Mouse (Mus musculus): ENCODE data around the gene Ppp2r5b. TPM values are rescaled to one million over a fixed set of nuclear protein-coding genes. Genes with fewer than 3 reads are reported as not detected.
A peak's percentile ranks its signal among the peaks of the same experiment; 100 is the strongest.

Gene Ppp2r5b
- 34.5 and 40.1 TPM in 2 replicates for polyA plus RNA-seq (2016; fragmentation: Nextera tagmentation; extraction: Ambion mirVana)

DNA sequence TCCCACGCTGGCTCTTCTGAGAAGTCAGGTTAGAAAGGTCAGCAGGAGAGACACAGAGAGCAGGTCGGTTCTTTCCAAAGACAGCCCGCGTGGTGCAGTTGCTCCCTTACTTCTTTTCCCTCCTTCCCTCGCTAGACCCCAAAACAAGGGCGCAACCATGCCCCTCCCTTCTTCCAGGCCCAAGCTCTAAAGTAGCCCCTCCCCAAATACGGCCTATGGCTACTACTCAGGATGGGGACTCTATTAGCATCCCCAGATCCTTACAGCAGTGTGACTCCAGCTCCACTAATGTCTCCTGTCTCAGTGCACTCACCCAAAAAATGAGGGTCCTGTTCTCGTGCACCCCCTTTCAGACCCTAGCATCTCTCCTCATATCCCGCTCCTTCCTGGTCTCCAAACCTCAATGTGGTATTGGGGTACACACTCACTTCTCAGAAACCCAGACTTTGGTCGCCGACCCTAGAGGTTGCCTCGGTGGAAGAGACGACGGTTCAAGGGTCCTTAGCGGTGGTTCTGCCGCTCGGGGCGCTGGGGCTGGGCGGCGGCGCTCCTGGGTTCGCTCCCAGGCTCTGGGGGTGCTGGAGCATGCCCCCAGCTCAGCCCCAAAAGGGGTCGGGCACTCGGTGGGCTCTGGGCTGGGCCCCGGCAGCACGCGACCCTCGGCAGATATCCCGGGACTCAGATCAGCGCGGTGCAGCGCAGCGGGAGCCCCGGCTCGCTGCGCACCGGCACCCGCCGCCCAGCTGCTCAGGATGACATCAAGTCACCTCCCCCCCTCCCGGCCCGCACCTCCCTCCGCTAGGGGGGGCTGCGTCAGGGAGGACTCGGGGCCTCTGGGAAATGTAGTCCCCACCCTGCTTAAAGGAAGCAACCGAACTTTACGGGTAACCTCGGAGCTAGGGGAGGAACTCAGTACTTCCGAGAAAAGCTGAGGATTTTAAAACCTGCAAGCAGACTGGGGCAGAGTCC lies at the start of gene Ppp2r5b:
Ppp2r5b (minus strand) TSS at position 789 of the 969 bp plus-strand sequence.
- peak within 1 kb of the TSS; percentile 79 for H3K9ac ChIP-seq
- peaks cover 25% of the 10 kb centered on the region for H3K36me3 ChIP-seq
- H3K9me3 ChIP-seq = no peaks in the 10 kb centered on the region

GRCm38 (mm10) chr19:6285226-6285625 lies 49.6 kb upstream of the Ppp2r5b start:
- Histone ChIP-seq H3K4me2 (replicated peaks) (no peak overlapping the region), H3K27ac (no peak overlapping the region), H3K27me3 (no peaks in the 10 kb centered on the region), H3K9ac (no peak overlapping the region), H3K9me3 (no peaks in the 10 kb centered on the region), H3K36me3 (peaks cover 78% of the 10 kb centered on the region), H3K4me3 (no peak overlapping the region), H3K4me1 (peaks cover 9% of the 10 kb centered on the region; the same call in 1 of the 2 replicates)
- no peak for ATAC-seq (ENCODE audit: insufficient number of reproducible peaks, insufficient read depth, low FRiP score, low TSS enrichment)
- 68% methylated on average over 8 of the region's 8 CpGs for WGBS

More for the DNA sequence above, at the start of gene Ppp2r5b:
- H3K4me3 ChIP-seq = peak within 1 kb of the TSS; percentile 72
- ATAC-seq (ENCODE audit: insufficient number of reproducible peaks, insufficient read depth, low FRiP score, low TSS enrichment) = peak; percentile 90
- H3K4me2 ChIP-seq (replicated peaks) = peak within 1 kb of the TSS; percentile 65
- WGBS = 2% methylated on average over 46 of the region's 48 CpGs
- no peaks in the 10 kb centered on the region for H3K27me3 ChIP-seq
- peaks cover 19% of the 10 kb centered on the region for H3K4me1 ChIP-seq
- H3K27ac ChIP-seq = peak within 1 kb of the TSS; percentile 92

- no peak overlapping the region for H3K4me3 ChIP-seq
- WGBS = 90% methylated on average over 12 of the region's 12 CpGs
Observed at GRCm38 (mm10) chr19:6284502-6284901, 48.8 kb upstream of the Ppp2r5b start.

DNA sequence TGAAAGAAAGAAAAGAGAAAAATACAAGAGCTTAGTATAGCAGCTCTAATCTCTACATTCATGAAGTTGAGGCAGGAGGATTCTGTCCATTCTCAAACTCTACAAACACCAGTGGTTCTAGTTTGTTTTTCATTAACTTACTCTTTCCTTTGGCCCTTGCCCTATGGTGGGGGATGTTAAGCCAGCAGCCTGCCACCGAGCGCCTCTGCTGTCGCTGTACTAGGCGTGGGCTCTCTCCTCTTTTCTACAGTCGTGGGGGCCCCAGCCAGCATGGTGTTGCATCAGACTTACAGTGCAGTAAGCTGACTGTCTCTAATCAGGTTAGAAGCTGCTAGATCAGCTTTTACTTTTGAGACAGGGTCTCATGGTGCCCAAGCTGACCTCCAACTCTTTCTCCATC lies 47.3 kb upstream of the Ppp2r5b start:
- 88% methylated on average over 5 of the region's 5 CpGs for WGBS

More at GRCm38 (mm10) chr19:6284502-6284901, 48.8 kb upstream of the Ppp2r5b start:
- H3K4me1 ChIP-seq = peaks cover 13% of the 10 kb centered on the region
- peaks cover 73% of the 10 kb centered on the region for H3K36me3 ChIP-seq
- no peak overlapping the region for H3K27ac ChIP-seq
- ATAC-seq (ENCODE audit: insufficient number of reproducible peaks, insufficient read depth, low FRiP score, low TSS enrichment) = no peak
- no peaks in the 10 kb centered on the region for H3K9me3 ChIP-seq
- H3K9ac ChIP-seq = no peak overlapping the region
- H3K27me3 ChIP-seq = no peaks in the 10 kb centered on the region
- H3K4me2 ChIP-seq (replicated peaks) = no peak overlapping the region

DNA sequence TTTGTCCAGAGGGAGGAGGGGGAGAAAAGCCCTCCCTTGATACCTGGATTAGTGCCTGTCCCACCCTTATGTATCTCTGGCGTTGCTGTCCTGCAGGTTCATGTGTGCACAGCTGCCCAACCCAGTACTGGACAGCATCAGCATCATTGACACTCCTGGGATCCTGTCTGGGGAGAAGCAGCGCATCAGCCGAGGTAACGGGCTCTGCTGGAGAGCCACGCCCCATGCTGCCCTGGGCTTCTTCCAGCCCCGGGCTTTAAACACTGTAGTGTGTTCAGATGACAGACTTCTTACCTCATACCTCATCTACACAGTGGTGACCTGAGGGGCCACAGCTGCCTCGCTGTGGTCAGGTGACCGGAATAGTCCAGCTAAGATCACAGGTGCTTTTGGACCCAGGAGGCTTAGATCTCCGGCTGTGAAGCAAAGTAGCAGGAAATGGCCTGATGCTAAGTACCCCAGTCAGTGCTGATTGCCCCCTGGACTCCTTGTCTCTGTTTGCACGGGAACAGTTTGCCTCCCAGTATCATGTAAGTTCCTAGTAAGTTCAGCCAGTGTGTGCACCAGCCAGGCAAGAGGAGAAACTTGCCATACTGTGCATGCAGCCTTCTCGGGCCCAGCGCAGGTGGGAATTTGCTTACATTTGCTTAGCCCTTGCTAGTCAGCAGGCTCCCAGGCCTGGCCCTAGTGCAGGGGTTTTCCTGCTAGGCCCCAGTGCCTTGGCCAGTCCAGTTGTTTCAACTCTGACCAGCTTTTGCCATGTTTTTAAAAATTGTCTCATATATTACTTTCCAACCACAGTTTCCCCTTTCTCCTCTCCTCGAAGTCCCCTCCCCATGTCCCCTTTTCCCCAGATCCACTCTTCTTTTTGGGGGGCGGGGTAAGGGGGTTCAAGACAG lies 45.7 kb upstream of the Ppp2r5b start:
- H3K27me3 ChIP-seq = no peaks in the 10 kb centered on the region
- no peaks in the 10 kb centered on the region for H3K9me3 ChIP-seq
- no peak overlapping the region for H3K4me2 ChIP-seq (replicated peaks)
- WGBS = 83% methylated on average over 14 of the region's 14 CpGs
- H3K27ac ChIP-seq = no peak overlapping the region
- peaks cover 60% of the 10 kb centered on the region for H3K36me3 ChIP-seq
- no peak overlapping the region for H3K9ac ChIP-seq
- no peak overlapping the region for H3K4me3 ChIP-seq
- ATAC-seq (ENCODE audit: insufficient number of reproducible peaks, insufficient read depth, low FRiP score, low TSS enrichment) = no peak
- H3K4me1 ChIP-seq = peaks cover 23% of the 10 kb centered on the region

More for the DNA sequence above, 47.3 kb upstream of the Ppp2r5b start:
- Histone ChIP-seq H3K36me3 (peaks cover 68% of the 10 kb centered on the region), H3K9me3 (no peaks in the 10 kb centered on the region), H3K9ac (no peak overlapping the region), H3K4me1 (peaks cover 22% of the 10 kb centered on the region), H3K27ac (no peak overlapping the region), H3K4me3 (no peak overlapping the region), H3K4me2 (replicated peaks) (no peak overlapping the region), H3K27me3 (no peaks in the 10 kb centered on the region)
- ATAC-seq (ENCODE audit: insufficient number of reproducible peaks, insufficient read depth, low FRiP score, low TSS enrichment) = no peak

DNA sequence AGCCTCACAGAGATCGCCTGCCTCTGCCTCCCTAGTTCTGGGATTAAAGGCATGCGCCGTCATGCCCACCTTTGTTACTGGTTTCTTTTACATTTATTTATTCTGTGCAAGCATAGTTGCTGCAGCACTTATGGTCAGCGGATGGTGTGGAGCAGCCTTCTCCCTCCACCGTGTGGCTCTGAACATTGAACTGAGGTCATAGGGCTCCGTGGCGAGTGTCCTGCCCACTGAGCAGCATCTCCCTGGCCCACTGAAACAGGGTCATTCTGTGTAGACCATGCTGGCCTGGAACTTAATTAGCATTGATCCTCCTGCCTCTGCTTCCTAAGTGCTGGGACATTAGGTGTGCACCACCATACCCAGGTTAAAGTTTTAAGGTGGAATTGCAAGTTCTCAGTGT lies 44.9 kb upstream of the Ppp2r5b start:
- Histone ChIP-seq H3K9ac (no peak overlapping the region), H3K4me1 (peaks cover 26% of the 10 kb centered on the region), H3K4me2 (replicated peaks) (no peak overlapping the region), H3K4me3 (no peak overlapping the region), H3K36me3 (peaks cover 53% of the 10 kb centered on the region), H3K9me3 (no peaks in the 10 kb centered on the region), H3K27me3 (no peaks in the 10 kb centered on the region), H3K27ac (no peak overlapping the region)
- 90% methylated on average over 7 of the region's 7 CpGs for WGBS
- no peak for ATAC-seq (ENCODE audit: insufficient number of reproducible peaks, insufficient read depth, low FRiP score, low TSS enrichment)

- H3K36me3 ChIP-seq = peaks cover 44% of the 10 kb centered on the region
- ATAC-seq (ENCODE audit: insufficient number of reproducible peaks, insufficient read depth, low FRiP score, low TSS enrichment) = no peak
- peaks cover 26% of the 10 kb centered on the region for H3K4me1 ChIP-seq
- peak overlapping the region; percentile 86; the same call in 1 of the 2 replicates for H3K4me3 ChIP-seq
- H3K27me3 ChIP-seq = no peaks in the 10 kb centered on the region
- peak overlapping the region; percentile 86; the same call in 1 of the 2 replicates for H3K9ac ChIP-seq
- no peak overlapping the region for H3K27ac ChIP-seq
- H3K9me3 ChIP-seq = no peaks in the 10 kb centered on the region
- peak overlapping the region; percentile 93 for H3K4me2 ChIP-seq (replicated peaks)
- WGBS = 92% methylated on average over 6 of the region's 6 CpGs
Observed at GRCm38 (mm10) chr19:6279481-6280144, 43.9 kb upstream of the Ppp2r5b start.

DNA sequence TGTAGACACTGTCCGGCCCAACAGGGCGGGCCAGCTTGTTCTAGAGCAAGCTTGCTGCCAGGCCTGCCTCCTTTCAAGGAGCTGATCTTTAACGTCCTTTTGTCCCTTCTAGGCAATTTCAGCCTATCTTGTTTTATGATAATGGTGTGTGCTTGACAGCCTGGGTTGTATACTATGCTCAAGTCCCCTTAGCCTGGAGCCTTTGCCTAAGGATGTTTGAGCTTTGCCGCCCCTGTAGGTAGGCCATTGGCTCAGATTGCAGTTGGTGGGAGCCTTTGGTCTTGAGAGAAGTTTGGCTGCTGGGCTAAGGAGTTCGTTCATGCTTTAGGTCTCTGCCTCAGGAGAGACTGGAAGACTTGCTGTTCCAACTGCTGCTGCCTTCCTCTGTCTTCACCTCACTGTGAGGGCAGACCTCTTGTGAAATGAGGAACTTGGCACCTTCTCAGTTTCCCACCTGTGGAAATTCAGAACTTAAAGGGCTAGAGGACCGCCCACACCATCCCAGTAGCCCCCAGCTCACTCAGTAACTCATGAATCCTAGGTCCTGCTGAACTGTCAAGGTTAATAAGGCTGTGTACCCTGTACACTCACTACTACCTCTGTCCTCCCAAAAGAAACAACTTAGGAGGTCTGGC lies 42.9 kb upstream of the Ppp2r5b start:
- peak overlapping the region; percentile 20; the same call in 1 of the 2 replicates for H3K27ac ChIP-seq
- peak overlapping the region; percentile 86 for H3K4me3 ChIP-seq
- H3K9ac ChIP-seq = peak overlapping the region; percentile 86
- H3K9me3 ChIP-seq = no peaks in the 10 kb centered on the region
- H3K27me3 ChIP-seq = no peaks in the 10 kb centered on the region
- H3K4me1 ChIP-seq = peaks cover 26% of the 10 kb centered on the region
- H3K36me3 ChIP-seq = peaks cover 34% of the 10 kb centered on the region
- WGBS = 37% methylated on average over 6 of the region's 6 CpGs
- peak overlapping the region; percentile 93 for H3K4me2 ChIP-seq (replicated peaks)
- no peak for ATAC-seq (ENCODE audit: insufficient number of reproducible peaks, insufficient read depth, low FRiP score, low TSS enrichment)

- ATAC-seq (ENCODE audit: insufficient number of reproducible peaks, insufficient read depth, low FRiP score, low TSS enrichment) = no peak
- H3K9me3 ChIP-seq = no peaks in the 10 kb centered on the region
- peak overlapping the region; percentile 86 for H3K9ac ChIP-seq
- H3K27ac ChIP-seq = peak overlapping the region; percentile 75
- H3K36me3 ChIP-seq = peaks cover 27% of the 10 kb centered on the region
- peaks cover 26% of the 10 kb centered on the region for H3K4me1 ChIP-seq
- H3K27me3 ChIP-seq = no peaks in the 10 kb centered on the region
- peak overlapping the region; percentile 93 for H3K4me2 ChIP-seq (replicated peaks)
- H3K4me3 ChIP-seq = peak overlapping the region; percentile 86
- 2% methylated on average over 10 of the region's 10 CpGs for WGBS
Observed at GRCm38 (mm10) chr19:6277661-6278438, 42.2 kb upstream of the Ppp2r5b start.

All from embryonic facial prominence, embryonic 12.5 days (tissue).